Mouse (Mus musculus) heart, embryonic 11.5 days (tissue): ENCODE measurements at regions not wholly inside any gene's neighbourhood (a gene's known extent, or its start where the extent isn't known, plus 50 kb on each side); places are given as distances from the start of the nearest gene placed in this dataset.

Experiments
- ATAC-seq: fragments of 200-750 bp; cut with Nextera tagmentation; replicated peaks from 2 replicates; pipeline ENCODE4 v1.8.0; 2017; ENCODE audit warnings: moderate library complexity; ENCODE audit not compliant: insufficient number of reproducible peaks, low FRiP score, low TSS enrichment
- H3K27ac ChIP-seq: fragments of 300-500 bp; sonication (generic); 2 replicates; pipeline ENCODE4 v1.5.1; 2014; ENCODE audit warnings: mild to moderate bottlenecking, low read depth, low read length
- H3K27me3 ChIP-seq: fragments of 300-500 bp; sonication (generic); 2 replicates; pipeline ENCODE4 v1.6.1; 2014; ENCODE audit warnings: mild to moderate bottlenecking, low read length, mixed read lengths; ENCODE audit not compliant: control insufficient read depth, insufficient read depth
- H3K36me3 ChIP-seq: fragments of 300-500 bp; sonication (generic); 2 replicates; pipeline ENCODE4 v1.6.1; 2014; ENCODE audit warnings: mild to moderate bottlenecking, low read length, moderate library complexity, mixed read lengths; ENCODE audit not compliant: control insufficient read depth, insufficient read depth
- H3K4me1 ChIP-seq: fragments of 300-500 bp; sonication (generic); 2 replicates; pipeline ENCODE4 v1.6.1; 2014; ENCODE audit warnings: low read length; ENCODE audit not compliant: control insufficient read depth, insufficient read depth
- H3K4me2 ChIP-seq: fragments of 300-500 bp; sonication (generic); 2 replicates; pipeline ENCODE4 v1.6.1; 2014; ENCODE audit warnings: mild to moderate bottlenecking, moderate library complexity
- H3K4me3 ChIP-seq: fragments of 300-500 bp; sonication (generic); 2 replicates; pipeline ENCODE4 v1.5.1; 2014; ENCODE audit warnings: low read depth, low read length
- H3K9ac ChIP-seq: fragments of 300-500 bp; sonication (generic); 2 replicates; pipeline ENCODE4 v1.6.1; 2014; ENCODE audit warnings: mild to moderate bottlenecking, low read depth, low read length, moderate library complexity
- H3K9me3 ChIP-seq: fragments of 300-500 bp; sonication (generic); replicated peaks from 2 replicates; pipeline ENCODE4 v1.6.1; 2016; ENCODE audit warnings: low read length; ENCODE audit not compliant: control insufficient read depth
- WGBS: fragments of 180-500 bp; shearing (Covaris S2); extraction: QIAGEN DNeasy Blood & Tissue Kit; methylation state at CpG from one replicate; pipeline ENCODE4 v1.1.7; 2014; ENCODE audit not compliant: insufficient replicate concordance; 5-methylcytosine and 5-hydroxymethylcytosine counted together

DNA sequence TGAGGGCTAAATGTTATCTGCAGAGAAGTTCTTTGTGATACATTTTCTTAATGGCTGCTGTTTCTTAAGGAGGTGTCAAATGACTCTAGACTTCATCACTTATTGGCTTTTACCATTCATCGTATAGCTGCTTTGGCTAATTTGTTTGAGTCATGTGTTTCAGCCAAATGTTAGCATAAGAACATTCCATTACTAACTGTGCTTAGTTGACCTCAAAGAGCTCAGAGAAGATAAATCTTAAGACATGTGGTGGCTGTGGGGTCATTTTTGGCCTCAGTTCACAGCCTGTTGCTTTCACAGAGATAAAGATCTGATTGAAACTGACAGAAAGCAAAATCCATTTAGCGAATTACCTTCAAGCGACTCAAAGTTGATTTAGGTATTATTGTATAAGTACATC lies 743.6 kb downstream of the Hdgfl1 start:
- H3K4me3 ChIP-seq: no peak overlapping the region
- no peaks in the 10 kb centered on the region for H3K4me1 ChIP-seq
- no peaks in the 10 kb centered on the region for H3K36me3 ChIP-seq
- no peak overlapping the region for H3K4me2 ChIP-seq
- no peak overlapping the region for H3K9ac ChIP-seq
- no peaks in the 10 kb centered on the region for H3K9me3 ChIP-seq
- H3K27me3 ChIP-seq: no peaks in the 10 kb centered on the region
- whole genome bisulfite sequencing: 64% methylated on average over 3 of the region's 3 CpGs
- no peak for ATAC-seq
- no peak overlapping the region for H3K27ac ChIP-seq

GRCm38 (mm10) chr13:26024696-26025095 lies 745.3 kb downstream of the Hdgfl1 start:
- no peak overlapping the region for H3K4me3 ChIP-seq
- H3K27ac ChIP-seq: no peak overlapping the region
- no peak overlapping the region for H3K9ac ChIP-seq
- H3K4me2 ChIP-seq: no peak overlapping the region
- H3K36me3 ChIP-seq: no peaks in the 10 kb centered on the region
- no peaks in the 10 kb centered on the region for H3K27me3 ChIP-seq
- no peaks in the 10 kb centered on the region for H3K9me3 ChIP-seq
- no peak for ATAC-seq
- no peaks in the 10 kb centered on the region for H3K4me1 ChIP-seq

- Histone ChIP-seq H3K27ac (no peak overlapping the region), H3K4me1 (no peaks in the 10 kb centered on the region), H3K27me3 (no peaks in the 10 kb centered on the region), H3K9ac (no peak overlapping the region), H3K4me2 (no peak overlapping the region), H3K36me3 (no peaks in the 10 kb centered on the region), H3K9me3 (no peaks in the 10 kb centered on the region), H3K4me3 (no peak overlapping the region)
- no peak for ATAC-seq
- 83% methylated on average over 2 of the region's 2 CpGs for WGBS
Observed at GRCm38 (mm10) chr13:26020491-26020890, 749.5 kb downstream of the Hdgfl1 start.

GRCm38 (mm10) chr13:26009131-26009530 lies 738.8 kb upstream of the Nrsn1 start:
- Histone ChIP-seq H3K9ac (no peak overlapping the region), H3K9me3 (no peaks in the 10 kb centered on the region), H3K4me3 (no peak overlapping the region), H3K27me3 (no peaks in the 10 kb centered on the region), H3K27ac (no peak overlapping the region), H3K36me3 (no peaks in the 10 kb centered on the region), H3K4me2 (no peak overlapping the region), H3K4me1 (peaks cover 2% of the 10 kb centered on the region; the same call in 1 of the 2 replicates)
- WGBS: 63% methylated on average over 1 of the region's 1 CpGs
- ATAC-seq: no peak

DNA sequence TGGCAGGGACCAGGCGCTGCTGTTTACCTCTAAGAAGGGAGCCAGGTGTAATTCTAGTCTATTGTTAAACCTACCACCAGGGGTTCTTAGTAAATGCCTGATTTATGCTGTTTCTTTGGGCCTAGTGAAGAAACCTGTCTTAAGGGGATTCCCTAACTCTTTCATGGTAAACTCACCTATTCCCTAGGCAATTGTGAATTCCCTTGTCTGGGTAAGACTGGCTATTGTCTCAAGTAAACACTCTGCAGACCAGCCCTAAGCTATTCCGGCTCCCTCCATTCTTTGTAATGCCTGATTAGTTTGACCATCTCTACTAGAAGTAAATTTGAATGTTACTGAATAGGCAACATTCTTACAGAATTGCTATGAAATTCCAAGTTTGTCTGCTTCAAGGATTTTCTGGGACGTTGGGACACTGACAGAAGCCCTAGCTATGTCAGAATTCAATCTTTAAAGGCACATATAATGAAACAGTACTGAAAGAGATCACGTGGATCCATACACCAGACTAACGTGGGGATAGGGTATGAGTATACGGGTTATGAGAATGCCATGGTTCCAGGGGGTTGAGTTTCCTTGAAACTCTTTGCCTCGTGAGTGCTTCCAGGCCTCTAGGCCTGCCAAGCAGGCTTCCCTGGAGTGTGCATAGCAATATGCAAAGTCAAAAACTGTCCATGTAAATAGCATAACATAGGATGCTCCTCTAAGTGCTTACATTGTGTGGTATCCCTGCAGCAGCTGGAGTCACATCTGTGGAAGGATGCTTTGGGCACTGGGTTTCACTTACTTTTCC lies 734.7 kb upstream of the Nrsn1 start:
- Histone ChIP-seq H3K9ac (no peak overlapping the region), H3K9me3 (no peaks in the 10 kb centered on the region), H3K27me3 (no peaks in the 10 kb centered on the region), H3K4me1 (peaks cover 2% of the 10 kb centered on the region; the same call in 1 of the 2 replicates), H3K4me2 (no peak overlapping the region), H3K4me3 (no peak overlapping the region), H3K27ac (no peak overlapping the region), H3K36me3 (no peaks in the 10 kb centered on the region)
- ATAC-seq: no peak
- 80% methylated on average over 7 of the region's 7 CpGs for WGBS

DNA sequence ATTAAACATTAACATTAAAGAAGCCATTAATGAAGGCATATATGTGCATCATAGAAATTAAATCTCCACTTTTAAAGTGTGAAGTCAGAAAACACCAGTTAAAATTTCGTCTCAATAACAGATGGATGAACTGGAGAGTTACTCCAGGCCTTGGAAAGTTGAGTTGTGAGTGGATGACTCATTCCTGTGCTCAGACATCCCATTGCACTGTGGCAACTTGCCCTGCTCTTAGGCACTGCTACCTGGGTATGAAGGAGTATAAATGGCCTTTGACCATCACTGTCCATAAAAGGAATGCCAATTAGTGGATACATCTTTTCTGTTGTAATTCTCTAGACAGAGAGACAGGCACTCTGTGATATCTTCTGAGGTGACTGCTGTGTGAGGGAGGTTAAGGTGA lies 723.2 kb upstream of the Nrsn1 start:
- no peaks in the 10 kb centered on the region for H3K4me1 ChIP-seq
- WGBS: 42% methylated on average over 1 of the region's 1 CpGs
- H3K9me3 ChIP-seq: no peaks in the 10 kb centered on the region
- H3K27ac ChIP-seq: no peak overlapping the region
- H3K4me2 ChIP-seq: no peak overlapping the region
- no peak overlapping the region for H3K9ac ChIP-seq
- ATAC-seq: no peak
- H3K36me3 ChIP-seq: no peaks in the 10 kb centered on the region
- no peaks in the 10 kb centered on the region for H3K27me3 ChIP-seq
- no peak overlapping the region for H3K4me3 ChIP-seq

GRCm38 (mm10) chr13:25989067-25989756 lies 718.9 kb upstream of the Nrsn1 start:
- Histone ChIP-seq H3K4me1 (no peaks in the 10 kb centered on the region), H3K27me3 (no peaks in the 10 kb centered on the region), H3K9ac (no peak overlapping the region), H3K36me3 (no peaks in the 10 kb centered on the region), H3K4me2 (no peak overlapping the region), H3K4me3 (no peak overlapping the region), H3K9me3 (no peaks in the 10 kb centered on the region), H3K27ac (no peak overlapping the region)
- ATAC-seq: no peak
- 75% methylated on average over 5 of the region's 5 CpGs for WGBS

GRCm38 (mm10) chr13:25984535-25984934 lies 714.2 kb upstream of the Nrsn1 start:
- Histone ChIP-seq H3K4me3 (no peak overlapping the region), H3K27ac (no peak overlapping the region), H3K9ac (no peak overlapping the region), H3K9me3 (no peaks in the 10 kb centered on the region), H3K4me1 (no peaks in the 10 kb centered on the region), H3K4me2 (no peak overlapping the region), H3K36me3 (no peaks in the 10 kb centered on the region), H3K27me3 (no peaks in the 10 kb centered on the region)
- 83% methylated on average over 1 of the region's 1 CpGs for WGBS
- ATAC-seq: no peak

DNA sequence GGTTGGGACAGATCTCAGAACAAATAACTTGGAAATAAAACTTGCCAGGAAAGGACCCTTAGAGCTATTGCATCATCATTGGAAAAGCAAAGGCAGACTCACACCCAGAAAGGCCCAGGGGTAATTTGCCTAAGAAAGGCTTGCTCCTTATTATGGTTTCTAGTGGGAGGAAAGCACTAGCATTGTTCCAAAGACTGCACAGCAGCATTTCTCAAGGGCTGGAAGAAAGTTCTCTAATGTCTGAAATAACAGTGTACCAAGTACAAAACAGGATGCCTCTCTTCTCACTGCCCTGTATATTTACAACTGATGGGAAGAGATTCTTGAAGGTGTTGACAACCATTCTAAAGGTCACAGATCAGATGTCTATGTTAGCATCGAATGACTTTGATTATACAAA lies 713.4 kb upstream of the Nrsn1 start:
- WGBS: 61% methylated on average over 1 of the region's 1 CpGs
- no peaks in the 10 kb centered on the region for H3K36me3 ChIP-seq
- H3K9me3 ChIP-seq: no peaks in the 10 kb centered on the region
- no peak overlapping the region for H3K27ac ChIP-seq
- no peaks in the 10 kb centered on the region for H3K27me3 ChIP-seq
- H3K4me1 ChIP-seq: no peaks in the 10 kb centered on the region
- ATAC-seq: no peak
- H3K4me2 ChIP-seq: no peak overlapping the region
- no peak overlapping the region for H3K4me3 ChIP-seq
- H3K9ac ChIP-seq: no peak overlapping the region
